Mouse (Mus musculus): ENCODE data around the gene Galnt10. TPM values are rescaled to one million over a fixed set of nuclear protein-coding genes. Genes with fewer than 3 reads are reported as not detected.

The Galnt10 gene
- polyA plus RNA-seq, 1 experiment from 2014 or later, result 12.6 TPM

GRCm38 (mm10) chr11:57658751-57659150, 13.5 kb downstream of the Galnt10 start:
- Histone ChIP-seq H3K4me1 (ENCODE audit: control insufficient read depth, insufficient read depth, low read length) (peaks cover 11% of the 10 kb centered on the region; the same call in 1 of the 2 replicates), H3K4me3 (ENCODE audit: low read depth, low read length) (no peak overlapping the region), H3K36me3 (ENCODE audit: control insufficient read depth, insufficient read depth, low read length) (no peaks in the 10 kb centered on the region), H3K9me3 (ENCODE audit: control insufficient read depth, low read length) (no peaks in the 10 kb centered on the region), H3K27ac (ENCODE audit: low read depth, low read length) (no peak overlapping the region), H3K9ac (ENCODE audit: low read length) (no peak overlapping the region), H3K27me3 (ENCODE audit: control insufficient read depth, insufficient read depth, low read length) (no peaks in the 10 kb centered on the region), H3K4me2 (ENCODE audit: low read depth) (no peak overlapping the region)
- WGBS, result 90% methylated on average over 6 of the region's 6 CpGs
- ATAC-seq (ENCODE audit: insufficient read depth, low FRiP score, low TSS enrichment) (no peak), DNase-seq (ENCODE audit: low spot score) (no peak)

- Histone ChIP-seq H3K27me3 (ENCODE audit: control insufficient read depth, insufficient read depth, low read length) (no peaks in the 10 kb centered on the region), H3K9me3 (ENCODE audit: control insufficient read depth, low read length) (no peaks in the 10 kb centered on the region), H3K36me3 (ENCODE audit: control insufficient read depth, insufficient read depth, low read length) (no peaks in the 10 kb centered on the region), H3K27ac (ENCODE audit: low read depth, low read length) (no peak overlapping the region), H3K4me3 (ENCODE audit: low read depth, low read length) (no peak overlapping the region), H3K4me2 (ENCODE audit: low read depth) (no peak overlapping the region), H3K9ac (ENCODE audit: low read length) (no peak overlapping the region), H3K4me1 (ENCODE audit: control insufficient read depth, insufficient read depth, low read length) (peaks cover 8% of the 10 kb centered on the region; the same call in 1 of the 2 replicates)
- ATAC-seq (ENCODE audit: insufficient read depth, low FRiP score, low TSS enrichment) (no peak), DNase-seq (ENCODE audit: low spot score) (no peak)
- WGBS, result 90% methylated on average over 4 of the region's 4 CpGs
Measured at GRCm38 (mm10) chr11:57660156-57660555, 14.9 kb downstream of the Galnt10 start.

- Histone ChIP-seq H3K9me3 (ENCODE audit: control insufficient read depth, low read length) (no peaks in the 10 kb centered on the region), H3K9ac (ENCODE audit: low read length) (no peak overlapping the region), H3K27me3 (ENCODE audit: control insufficient read depth, insufficient read depth, low read length) (no peaks in the 10 kb centered on the region), H3K4me1 (ENCODE audit: control insufficient read depth, insufficient read depth, low read length) (peaks cover 8% of the 10 kb centered on the region; the same call in 1 of the 2 replicates), H3K27ac (ENCODE audit: low read depth, low read length) (no peak overlapping the region), H3K4me2 (ENCODE audit: low read depth) (no peak overlapping the region), H3K36me3 (ENCODE audit: control insufficient read depth, insufficient read depth, low read length) (no peaks in the 10 kb centered on the region), H3K4me3 (ENCODE audit: low read depth, low read length) (no peak overlapping the region)
- DNase-seq (ENCODE audit: low spot score), result no peak
- 55% methylated on average over 5 of the region's 5 CpGs for WGBS
- ATAC-seq (ENCODE audit: insufficient read depth, low FRiP score, low TSS enrichment), result no peak
Measured at GRCm38 (mm10) chr11:57660814-57661213, 15.6 kb downstream of the Galnt10 start.

GRCm38 (mm10) chr11:57661492-57662229, 16.4 kb downstream of the Galnt10 start:
- Histone ChIP-seq H3K9ac (ENCODE audit: low read length) (no peak overlapping the region), H3K4me3 (ENCODE audit: low read depth, low read length) (no peak overlapping the region), H3K27ac (ENCODE audit: low read depth, low read length) (no peak overlapping the region), H3K4me2 (ENCODE audit: low read depth) (no peak overlapping the region), H3K4me1 (ENCODE audit: control insufficient read depth, insufficient read depth, low read length) (0 out of 2 replicates have a peak, but pooled peaks cover under 1% of the 10 kb centered on the region), H3K27me3 (ENCODE audit: control insufficient read depth, insufficient read depth, low read length) (no peaks in the 10 kb centered on the region), H3K36me3 (ENCODE audit: control insufficient read depth, insufficient read depth, low read length) (no peaks in the 10 kb centered on the region), H3K9me3 (ENCODE audit: control insufficient read depth, low read length) (no peaks in the 10 kb centered on the region)
- WGBS, result 92% methylated on average over 19 of the region's 19 CpGs
- no peak for ATAC-seq (ENCODE audit: insufficient read depth, low FRiP score, low TSS enrichment)
- DNase-seq (ENCODE audit: low spot score), result no peak

GRCm38 (mm10) chr11:57662231-57662630, 17.0 kb downstream of the Galnt10 start:
- H3K4me1 ChIP-seq (ENCODE audit: control insufficient read depth, insufficient read depth, low read length), result no peaks in the 10 kb centered on the region
- H3K9me3 ChIP-seq (ENCODE audit: control insufficient read depth, low read length), result no peaks in the 10 kb centered on the region
- ATAC-seq (ENCODE audit: insufficient read depth, low FRiP score, low TSS enrichment) (no peak), DNase-seq (ENCODE audit: low spot score) (no peak)
- no peak overlapping the region for H3K4me2 ChIP-seq (ENCODE audit: low read depth)
- no peaks in the 10 kb centered on the region for H3K27me3 ChIP-seq (ENCODE audit: control insufficient read depth, insufficient read depth, low read length)
- WGBS, result 84% methylated on average over 4 of the region's 4 CpGs
- no peaks in the 10 kb centered on the region for H3K36me3 ChIP-seq (ENCODE audit: control insufficient read depth, insufficient read depth, low read length)
- no peak overlapping the region for H3K27ac ChIP-seq (ENCODE audit: low read depth, low read length)
- H3K4me3 ChIP-seq (ENCODE audit: low read depth, low read length), result no peak overlapping the region
- H3K9ac ChIP-seq (ENCODE audit: low read length), result no peak overlapping the region

GRCm38 (mm10) chr11:57663271-57663670, 18.0 kb downstream of the Galnt10 start:
- Histone ChIP-seq H3K36me3 (ENCODE audit: control insufficient read depth, insufficient read depth, low read length) (no peaks in the 10 kb centered on the region), H3K4me1 (ENCODE audit: control insufficient read depth, insufficient read depth, low read length) (no peaks in the 10 kb centered on the region), H3K4me3 (ENCODE audit: low read depth, low read length) (no peak overlapping the region), H3K4me2 (ENCODE audit: low read depth) (no peak overlapping the region), H3K9me3 (ENCODE audit: control insufficient read depth, low read length) (no peaks in the 10 kb centered on the region), H3K27ac (ENCODE audit: low read depth, low read length) (no peak overlapping the region), H3K9ac (ENCODE audit: low read length) (no peak overlapping the region), H3K27me3 (ENCODE audit: control insufficient read depth, insufficient read depth, low read length) (no peaks in the 10 kb centered on the region)
- ATAC-seq (ENCODE audit: insufficient read depth, low FRiP score, low TSS enrichment), result no peak
- no peak for DNase-seq (ENCODE audit: low spot score)
- 84% methylated on average over 12 of the region's 12 CpGs for WGBS

- Histone ChIP-seq H3K27me3 (ENCODE audit: control insufficient read depth, insufficient read depth, low read length) (no peaks in the 10 kb centered on the region), H3K36me3 (ENCODE audit: control insufficient read depth, insufficient read depth, low read length) (no peaks in the 10 kb centered on the region), H3K4me1 (ENCODE audit: control insufficient read depth, insufficient read depth, low read length) (no peaks in the 10 kb centered on the region), H3K9ac (ENCODE audit: low read length) (no peak overlapping the region), H3K4me3 (ENCODE audit: low read depth, low read length) (no peak overlapping the region), H3K27ac (ENCODE audit: low read depth, low read length) (no peak overlapping the region), H3K4me2 (ENCODE audit: low read depth) (no peak overlapping the region), H3K9me3 (ENCODE audit: control insufficient read depth, low read length) (no peaks in the 10 kb centered on the region)
- DNase-seq (ENCODE audit: low spot score), result no peak
- no peak for ATAC-seq (ENCODE audit: insufficient read depth, low FRiP score, low TSS enrichment)
- WGBS, result 90% methylated on average over 5 of the region's 5 CpGs
Measured at GRCm38 (mm10) chr11:57664741-57665140, 19.5 kb downstream of the Galnt10 start.

- Histone ChIP-seq H3K36me3 (ENCODE audit: control insufficient read depth, insufficient read depth, low read length) (no peaks in the 10 kb centered on the region), H3K27me3 (ENCODE audit: control insufficient read depth, insufficient read depth, low read length) (no peaks in the 10 kb centered on the region), H3K4me1 (ENCODE audit: control insufficient read depth, insufficient read depth, low read length) (peaks cover 7% of the 10 kb centered on the region; the same call in 1 of the 2 replicates), H3K9me3 (ENCODE audit: control insufficient read depth, low read length) (no peaks in the 10 kb centered on the region), H3K9ac (ENCODE audit: low read length) (no peak overlapping the region), H3K4me3 (ENCODE audit: low read depth, low read length) (no peak overlapping the region), H3K27ac (ENCODE audit: low read depth, low read length) (no peak overlapping the region), H3K4me2 (ENCODE audit: low read depth) (no peak overlapping the region)
- no peak for DNase-seq (ENCODE audit: low spot score)
- WGBS, result 91% methylated on average over 8 of the region's 8 CpGs
- no peak for ATAC-seq (ENCODE audit: insufficient read depth, low FRiP score, low TSS enrichment)
Measured at GRCm38 (mm10) chr11:57668271-57668670, 23.0 kb downstream of the Galnt10 start.

- Histone ChIP-seq H3K4me1 (ENCODE audit: control insufficient read depth, insufficient read depth, low read length) (peaks cover 7% of the 10 kb centered on the region; the same call in 1 of the 2 replicates), H3K36me3 (ENCODE audit: control insufficient read depth, insufficient read depth, low read length) (no peaks in the 10 kb centered on the region), H3K9me3 (ENCODE audit: control insufficient read depth, low read length) (no peaks in the 10 kb centered on the region), H3K9ac (ENCODE audit: low read length) (no peak overlapping the region), H3K4me2 (ENCODE audit: low read depth) (no peak overlapping the region), H3K27ac (ENCODE audit: low read depth, low read length) (no peak overlapping the region), H3K4me3 (ENCODE audit: low read depth, low read length) (no peak overlapping the region), H3K27me3 (ENCODE audit: control insufficient read depth, insufficient read depth, low read length) (no peaks in the 10 kb centered on the region)
- ATAC-seq (ENCODE audit: insufficient read depth, low FRiP score, low TSS enrichment), result no peak
- 64% methylated on average over 6 of the region's 6 CpGs for WGBS
- no peak for DNase-seq (ENCODE audit: low spot score)
Measured at GRCm38 (mm10) chr11:57669522-57669921, 24.3 kb downstream of the Galnt10 start.
